Mouse (Mus musculus) midbrain, postnatal 0 days (tissue): ENCODE measurements around the gene Usp39. TPM values are rescaled to one million over a fixed set of nuclear protein-coding genes. Genes with fewer than 3 reads are reported as not detected.
A peak's percentile ranks its signal among the peaks of the same experiment; 100 is the strongest.

ENCODE experiments used
- ATAC-seq: fragments of 200-750 bp; cut with Nextera tagmentation; 2 replicates; pipeline ENCODE4 v1.8.0; 2017; ENCODE audit warnings: moderate number of reproducible peaks, mild to moderate bottlenecking, moderate TSS enrichment, moderate library complexity; ENCODE audit not compliant: low FRiP score
- DNase-seq: peaks from one replicate; pipeline ENCODE4 v3.0.0-alpha.2; 2015; ENCODE audit warnings: low spot score
- H3K27ac ChIP-seq: fragments of 300-500 bp; sonication (generic); 2 replicates; pipeline ENCODE4 v1.5.1; 2014; ENCODE audit warnings: low read depth, mild to moderate bottlenecking, low read length, mixed read lengths
- H3K27me3 ChIP-seq: fragments of 300-500 bp; sonication (generic); 2 replicates; pipeline ENCODE4 v1.6.1; 2014; ENCODE audit warnings: low read length, control low read depth, mixed read lengths; ENCODE audit not compliant: insufficient read depth
- H3K36me3 ChIP-seq: fragments of 300-500 bp; sonication (generic); 2 replicates; pipeline ENCODE4 v1.6.1; 2014; ENCODE audit warnings: low read length, control low read depth, mixed read lengths; ENCODE audit not compliant: insufficient read depth
- H3K4me1 ChIP-seq: fragments of 300-500 bp; sonication (generic); 2 replicates; pipeline ENCODE4 v1.6.1; 2014; ENCODE audit warnings: mild to moderate bottlenecking, control low read depth, antibody characterized with exemption, low read length, mixed read lengths; ENCODE audit not compliant: insufficient read depth
- H3K4me2 ChIP-seq: fragments of 300-500 bp; sonication (generic); 2 replicates; pipeline ENCODE4 v1.6.1; 2014; ENCODE audit warnings: low read depth, mild to moderate bottlenecking, low read length, mixed read lengths; ENCODE audit not compliant: poor library complexity, severe bottlenecking
- H3K4me3 ChIP-seq: fragments of 300-500 bp; sonication (generic); 2 replicates; pipeline ENCODE4 v1.5.1; 2014; ENCODE audit warnings: low read depth, mild to moderate bottlenecking, low read length, moderate library complexity
- H3K9ac ChIP-seq: fragments of 300-500 bp; sonication (generic); replicated peaks from 2 replicates; pipeline ENCODE4 v1.6.1; 2014; ENCODE audit warnings: mild to moderate bottlenecking, low read length, moderate library complexity, mixed read lengths; ENCODE audit not compliant: poor library complexity, severe bottlenecking
- H3K9me3 ChIP-seq: fragments of 300-500 bp; sonication (generic); 2 replicates; pipeline ENCODE4 v1.6.1; 2016; ENCODE audit warnings: low read length, control low read depth
- CTCF ChIP-seq: IDR thresholded peaks from 2 replicates; pipeline ENCODE4 v1.5.1; 2016; ENCODE audit warnings: antibody characterized with exemption, mild to moderate bottlenecking
- WGBS: fragments of 180-500 bp; shearing (Covaris S2); extraction: QIAGEN DNeasy Blood & Tissue Kit; methylation state at CpG from one replicate; pipeline ENCODE4 v1.1.7; 2014; 5-methylcytosine and 5-hydroxymethylcytosine counted together
- polyA plus RNA-seq: library from polyadenylated mRNA; unstranded; fragments of >200 nt; fragmentation: Nextera tagmentation; extraction: Ambion mirVana; gene quantifications from 2 replicates; pipeline ENCODE4 v1.2.1, GENCODE M21; 2015
- total RNA-seq: library from RNA; depleted of rRNA; stranded (reverse); fragments of >200 nt; gene quantifications from 2 replicates; pipeline ENCODE4 v1.2.3, GENCODE M21; 2014

Gene Usp39
- total and polyA plus RNA-seq, 2 experiments from 2014 or later: 35.5 to 43.7 TPM

- H3K4me3 ChIP-seq: no peak overlapping the region
- DNase-seq: no peak
- no peak overlapping the region for H3K27ac ChIP-seq
- no peak for TF ChIP-seq CTCF
- no peaks in the 10 kb centered on the region for H3K27me3 ChIP-seq
- 75% methylated on average over 5 of the region's 5 CpGs for WGBS
- no peak overlapping the region for H3K4me2 ChIP-seq
- no peak for ATAC-seq
- H3K36me3 ChIP-seq: peaks cover 22% of the 10 kb centered on the region
- no peaks in the 10 kb centered on the region for H3K9me3 ChIP-seq
- peaks cover 15% of the 10 kb centered on the region; the same call in 1 of the 2 replicates for H3K4me1 ChIP-seq
- H3K9ac ChIP-seq: no peak overlapping the region
These were observed 7.8 kb upstream of the Usp39 start for GRCm38 (mm10) chr6:72352636-72353405.

GRCm38 (mm10) chr6:72350214-72350613 lies 5.2 kb upstream of the Usp39 start:
- TF ChIP-seq CTCF: no peak
- no peaks in the 10 kb centered on the region for H3K27me3 ChIP-seq
- WGBS: 94% methylated on average over 2 of the region's 2 CpGs
- ATAC-seq (no peak), DNase-seq (no peak)
- H3K4me2 ChIP-seq: no peak overlapping the region
- no peak overlapping the region for H3K9ac ChIP-seq
- no peak overlapping the region for H3K27ac ChIP-seq
- H3K4me3 ChIP-seq: no peak overlapping the region
- no peaks in the 10 kb centered on the region for H3K9me3 ChIP-seq
- peaks cover 15% of the 10 kb centered on the region; the same call in 1 of the 2 replicates for H3K4me1 ChIP-seq
- H3K36me3 ChIP-seq: peaks cover 18% of the 10 kb centered on the region

GRCm38 (mm10) chr6:72348411-72348810 lies 3.4 kb upstream of the Usp39 start:
- WGBS: 72% methylated on average over 10 of the region's 10 CpGs
- H3K36me3 ChIP-seq: peaks cover 18% of the 10 kb centered on the region
- H3K9me3 ChIP-seq: no peaks in the 10 kb centered on the region
- no peak overlapping the region for H3K9ac ChIP-seq
- ATAC-seq (no peak), DNase-seq (no peak)
- no peak for TF ChIP-seq CTCF
- peak overlapping the region; percentile 85 for H3K4me2 ChIP-seq
- peak overlapping the region; percentile 62; the same call in 1 of the 2 replicates for H3K4me3 ChIP-seq
- H3K27me3 ChIP-seq: no peaks in the 10 kb centered on the region
- peaks cover 13% of the 10 kb centered on the region; the same call in 1 of the 2 replicates for H3K4me1 ChIP-seq
- no peak overlapping the region for H3K27ac ChIP-seq

GRCm38 (mm10) chr6:72347166-72347941 lies 2.4 kb upstream of the Usp39 start, which contains the start of gene 0610030E20Rik:
Gene 0610030E20Rik, plus strand, starts transcription at chr6:72347317.
- H3K9ac ChIP-seq: peak within 1 kb of the TSS; percentile 96
- WGBS: under 1% methylated on average over 49 of the region's 72 CpGs
- H3K4me1 ChIP-seq: peaks cover 13% of the 10 kb centered on the region; the same call in 1 of the 2 replicates
- DNase-seq (peak; percentile 77), ATAC-seq (peak; percentile 55)
- H3K9me3 ChIP-seq: no peaks in the 10 kb centered on the region
- no peaks in the 10 kb centered on the region for H3K27me3 ChIP-seq
- H3K27ac ChIP-seq: peak within 1 kb of the TSS; percentile 84
- H3K4me3 ChIP-seq: peak within 1 kb of the TSS; percentile 62
- peaks cover 18% of the 10 kb centered on the region for H3K36me3 ChIP-seq
- peak; percentile 45 for TF ChIP-seq CTCF
- peak within 1 kb of the TSS; percentile 85 for H3K4me2 ChIP-seq

- TF ChIP-seq CTCF: no peak
- Histone ChIP-seq H3K27ac (no peak overlapping the region), H3K4me2 (peak overlapping the region; percentile 85; the same call in 1 of the 2 replicates), H3K4me1 (peaks cover 13% of the 10 kb centered on the region; the same call in 1 of the 2 replicates), H3K9ac (no peak overlapping the region), H3K4me3 (no peak overlapping the region), H3K9me3 (no peaks in the 10 kb centered on the region), H3K27me3 (no peaks in the 10 kb centered on the region), H3K36me3 (peaks cover 15% of the 10 kb centered on the region)
- DNase-seq (no peak), ATAC-seq (no peak)
- 89% methylated on average over 4 of the region's 4 CpGs for WGBS
These were observed 1.3 kb upstream of the Usp39 start for GRCm38 (mm10) chr6:72346261-72346660.

- WGBS: 49% methylated on average over 6 of the region's 6 CpGs
- H3K4me1 ChIP-seq: peaks cover 13% of the 10 kb centered on the region; the same call in 1 of the 2 replicates
- DNase-seq: no peak
- TF ChIP-seq CTCF: no peak
- H3K36me3 ChIP-seq: peaks cover 12% of the 10 kb centered on the region
- peak overlapping the region; percentile 88 for H3K4me3 ChIP-seq
- no peak for ATAC-seq
- H3K4me2 ChIP-seq: peak overlapping the region; percentile 89
- H3K9me3 ChIP-seq: no peaks in the 10 kb centered on the region
- no peak overlapping the region for H3K9ac ChIP-seq
- H3K27ac ChIP-seq: no peak overlapping the region
- H3K27me3 ChIP-seq: no peaks in the 10 kb centered on the region
These were observed 649 bp upstream of the Usp39 start for GRCm38 (mm10) chr6:72345633-72346032.
